Mouse (Mus musculus) forebrain, postnatal 0 days (tissue): ENCODE data around the gene Hsd3b1. TPM values are rescaled to one million over a fixed set of nuclear protein-coding genes. Genes with fewer than 3 reads are reported as not detected.

Experiments
- ATAC-seq: fragments of 200-750 bp; cut with Nextera tagmentation; 2 replicates; pipeline ENCODE4 v1.8.0; 2017; ENCODE audit warnings: mild to moderate bottlenecking, moderate library complexity
- DNase-seq: peaks from one replicate; pipeline ENCODE4 v3.0.0-alpha.2; 2015
- H3K27ac ChIP-seq: fragments of 300-500 bp; sonication (generic); 2 replicates; pipeline ENCODE4 v1.5.1; 2014; ENCODE audit warnings: low read depth, mild to moderate bottlenecking, antibody characterized with exemption, low read length, moderate library complexity, mixed read lengths
- H3K27me3 ChIP-seq: fragments of 300-500 bp; sonication (generic); 2 replicates; pipeline ENCODE4 v1.6.1; 2014; ENCODE audit warnings: mild to moderate bottlenecking, low read length, mixed read lengths; ENCODE audit not compliant: insufficient read depth
- H3K36me3 ChIP-seq: fragments of 300-500 bp; sonication (generic); 2 replicates; pipeline ENCODE4 v1.6.1; 2014; ENCODE audit warnings: mild to moderate bottlenecking, moderate library complexity; ENCODE audit not compliant: insufficient read depth
- H3K4me1 ChIP-seq: fragments of 300-500 bp; sonication (generic); 2 replicates; pipeline ENCODE4 v1.6.1; 2014; ENCODE audit warnings: antibody characterized with exemption; ENCODE audit not compliant: insufficient read depth
- H3K4me2 ChIP-seq: fragments of 300-500 bp; sonication (generic); 2 replicates; pipeline ENCODE4 v1.6.1; 2014; ENCODE audit warnings: low read depth, mild to moderate bottlenecking, moderate library complexity
- H3K4me3 ChIP-seq: fragments of 300-500 bp; sonication (generic); 2 replicates; pipeline ENCODE4 v1.5.1; 2014; ENCODE audit warnings: low read depth, low read length, mixed read lengths
- H3K9ac ChIP-seq: fragments of 300-500 bp; sonication (generic); 2 replicates; pipeline ENCODE4 v1.6.1; 2014; ENCODE audit warnings: mild to moderate bottlenecking
- H3K9me3 ChIP-seq: fragments of 300-500 bp; sonication (generic); 2 replicates; pipeline ENCODE4 v1.6.1; 2016; ENCODE audit warnings: low read length
- CTCF ChIP-seq: sonication (generic); IDR thresholded peaks from 2 replicates; pipeline ENCODE4 v1.5.1; 2016; ENCODE audit warnings: antibody characterized with exemption, control low read depth, low read depth
- WGBS: fragments of 180-500 bp; shearing (Covaris S2); extraction: QIAGEN DNeasy Blood & Tissue Kit; methylation state at CpG from one replicate; pipeline ENCODE4 v1.1.7; 2014; 5-methylcytosine and 5-hydroxymethylcytosine counted together
- polyA plus RNA-seq: library from polyadenylated mRNA; unstranded; fragments of >200 nt; fragmentation: Nextera tagmentation; extraction: Ambion mirVana; gene quantifications from 2 replicates; pipeline ENCODE4 v1.2.1, GENCODE M21; 2015
- total RNA-seq: library from RNA; depleted of rRNA; stranded (reverse); fragments of >200 nt; gene quantifications from 2 replicates; pipeline ENCODE4 v1.2.3, GENCODE M21; 2014; rRNA removed

Gene Hsd3b1
- not detected in 2 replicates for total RNA-seq
- polyA plus RNA-seq: not detected in 2 replicates

DNA sequence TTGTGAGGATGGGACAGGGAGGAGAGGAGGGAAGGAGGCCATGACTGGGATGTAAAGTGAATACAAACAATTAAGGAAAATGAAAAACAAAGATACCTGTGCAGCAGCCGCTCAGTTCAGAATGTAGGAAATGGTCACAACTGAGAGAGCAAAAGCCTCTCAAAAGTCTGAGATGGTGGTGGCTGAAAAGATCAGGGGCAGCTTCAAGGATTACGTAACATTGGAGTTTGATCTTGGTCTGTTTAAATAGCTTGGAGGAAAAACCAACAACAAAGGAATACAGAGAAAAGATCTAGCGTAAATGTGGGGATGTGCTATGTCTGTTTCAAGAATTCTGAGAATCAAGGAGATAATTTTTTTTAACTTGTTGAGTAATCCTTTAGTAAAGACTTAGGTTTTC, at the start of gene Hsd3b1:
Hsd3b1 (minus strand) TSS at position 219 of the 400 bp plus-strand sequence.
- TF ChIP-seq CTCF: no peak
- H3K27ac ChIP-seq: no peak within 1 kb of the TSS
- 88% methylated on average over 3 of the region's 3 CpGs for WGBS
- no peaks in the 10 kb centered on the region for H3K9me3 ChIP-seq
- ATAC-seq: no peak
- H3K4me2 ChIP-seq: no peak within 1 kb of the TSS
- no peaks in the 10 kb centered on the region for H3K27me3 ChIP-seq
- H3K36me3 ChIP-seq: no peaks in the 10 kb centered on the region
- no peak within 1 kb of the TSS for H3K4me3 ChIP-seq
- H3K9ac ChIP-seq: no peak within 1 kb of the TSS
- DNase-seq: no peak
- no peaks in the 10 kb centered on the region for H3K4me1 ChIP-seq

DNA sequence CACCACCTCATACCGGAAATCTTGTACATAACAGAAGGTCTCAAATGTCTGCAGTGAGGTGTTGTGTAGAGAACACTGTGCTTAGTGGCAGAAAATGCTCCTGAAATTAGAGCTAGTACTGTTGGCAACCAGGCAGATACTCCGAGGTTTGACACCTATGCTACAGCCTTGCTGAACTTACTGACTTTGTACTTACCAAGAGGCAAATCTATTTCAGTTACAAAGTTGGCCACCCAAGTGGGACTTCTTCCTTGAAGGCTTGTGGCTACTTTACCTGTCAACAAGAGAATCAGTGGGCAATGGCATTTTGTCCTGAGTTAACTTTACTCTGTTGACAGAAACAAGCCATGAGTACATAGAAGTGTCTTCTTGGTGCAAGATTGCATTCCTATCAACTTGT, 38.0 kb upstream of the Hsd3b1 start:
- no peak overlapping the region for H3K4me2 ChIP-seq
- TF ChIP-seq CTCF: no peak
- ATAC-seq (no peak), DNase-seq (no peak)
- H3K36me3 ChIP-seq: no peaks in the 10 kb centered on the region
- H3K27ac ChIP-seq: no peak overlapping the region
- no peak overlapping the region for H3K4me3 ChIP-seq
- H3K27me3 ChIP-seq: no peaks in the 10 kb centered on the region
- no peak overlapping the region for H3K9ac ChIP-seq
- 90% methylated on average over 2 of the region's 2 CpGs for WGBS
- H3K9me3 ChIP-seq: no peaks in the 10 kb centered on the region
- H3K4me1 ChIP-seq: no peaks in the 10 kb centered on the region

DNA sequence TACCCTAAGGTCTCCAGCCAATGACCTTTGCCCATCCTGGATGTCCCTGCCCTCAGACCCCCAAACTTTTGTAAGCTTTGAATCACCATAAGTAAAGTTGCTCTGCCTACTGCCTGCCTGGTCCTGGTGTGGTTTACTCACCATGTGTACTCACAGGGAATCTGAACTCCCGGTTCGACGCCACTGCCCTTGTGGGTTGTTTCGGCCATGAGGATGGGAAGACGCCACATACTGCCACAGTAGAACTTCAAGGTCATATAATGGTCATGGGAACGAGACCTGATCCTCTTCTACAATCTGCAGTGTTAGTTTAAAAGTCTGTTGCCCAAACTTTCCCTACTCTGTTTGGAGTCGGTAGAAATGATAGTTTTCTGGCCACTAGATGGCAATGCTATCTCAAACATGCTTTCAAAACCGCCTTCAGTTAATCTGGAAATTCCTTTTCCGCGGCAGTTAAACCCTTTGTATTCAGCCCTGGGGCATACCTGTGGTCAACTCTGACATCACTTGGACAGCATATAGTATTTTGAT, 35.5 kb upstream of the Hsd3b1 start:
- 48% methylated on average over 10 of the region's 10 CpGs for WGBS
- H3K36me3 ChIP-seq: no peaks in the 10 kb centered on the region
- H3K4me1 ChIP-seq: no peaks in the 10 kb centered on the region
- H3K4me3 ChIP-seq: no peak overlapping the region
- H3K4me2 ChIP-seq: peak overlapping the region; percentile 28; the same call in 1 of the 2 replicates
- DNase-seq: peak; percentile 76
- no peak overlapping the region for H3K9ac ChIP-seq
- no peaks in the 10 kb centered on the region for H3K27me3 ChIP-seq
- peak; percentile 82 for TF ChIP-seq CTCF
- no peak overlapping the region for H3K27ac ChIP-seq
- H3K9me3 ChIP-seq: no peaks in the 10 kb centered on the region
- ATAC-seq: peak; percentile 73

DNA sequence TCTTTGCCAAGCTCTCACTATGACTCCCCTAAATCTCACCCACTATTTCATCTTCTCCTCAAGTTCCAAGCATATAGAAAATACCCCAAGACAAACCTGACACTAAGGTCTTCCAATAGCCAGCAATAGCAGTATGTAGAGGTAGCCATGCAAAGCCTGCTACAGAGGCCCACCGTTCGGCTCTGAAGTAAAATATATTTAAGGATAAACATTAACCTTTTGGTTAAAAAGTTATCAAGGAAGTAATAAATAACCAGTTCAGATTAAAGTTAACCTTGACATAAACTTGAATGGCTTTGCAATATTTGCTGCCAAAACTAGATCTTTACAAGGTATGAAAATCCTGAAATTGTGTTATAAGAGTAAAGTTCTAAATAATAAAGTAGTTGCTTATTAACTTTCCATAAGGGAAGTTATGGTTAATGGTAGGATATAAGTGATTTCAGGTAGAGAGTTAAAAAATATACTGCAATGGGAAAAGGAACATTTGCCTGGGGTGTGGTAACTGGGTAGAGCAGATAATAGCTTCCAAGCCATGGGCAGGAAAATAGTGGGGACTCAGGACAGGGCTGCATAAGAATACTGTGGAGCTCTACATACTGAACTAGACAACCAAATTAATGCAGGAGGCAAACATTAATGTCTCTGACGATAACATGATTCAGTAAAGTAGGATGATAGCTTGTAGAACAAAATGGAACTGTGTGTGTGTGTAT, 33.6 kb upstream of the Hsd3b1 start, which contains the start of gene Hao2:
Hao2 (minus strand) TSS at position 183 of the 716 bp plus-strand sequence.
- no peak for DNase-seq
- no peak for TF ChIP-seq CTCF
- 90% methylated on average over 3 of the region's 3 CpGs for WGBS
- H3K4me3 ChIP-seq: no peak within 1 kb of the TSS
- H3K27ac ChIP-seq: no peak within 1 kb of the TSS
- no peaks in the 10 kb centered on the region for H3K9me3 ChIP-seq
- no peak within 1 kb of the TSS for H3K4me2 ChIP-seq
- ATAC-seq: no peak
- no peaks in the 10 kb centered on the region for H3K36me3 ChIP-seq
- H3K27me3 ChIP-seq: no peaks in the 10 kb centered on the region
- no peaks in the 10 kb centered on the region for H3K4me1 ChIP-seq
- H3K9ac ChIP-seq: no peak within 1 kb of the TSS

DNA sequence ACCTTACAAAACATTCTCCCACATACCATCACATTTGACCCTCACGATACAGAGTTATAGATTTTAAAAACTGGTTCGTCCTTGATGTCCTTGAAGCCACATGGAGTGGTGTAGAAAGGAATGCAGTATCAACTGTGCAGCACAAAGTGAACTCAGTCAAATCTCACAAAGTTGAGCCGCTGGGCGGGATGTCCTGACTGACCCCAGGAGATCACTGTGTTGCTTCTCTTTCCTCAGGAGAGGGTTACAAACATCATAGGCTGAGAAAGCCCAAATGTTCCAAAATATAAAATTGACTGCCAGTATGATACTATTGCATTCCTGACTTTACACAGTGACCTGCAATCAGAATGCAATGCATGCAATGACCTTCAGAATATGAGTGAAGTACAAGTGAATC, 30.8 kb upstream of the Hsd3b1 start:
- no peak overlapping the region for H3K4me3 ChIP-seq
- no peaks in the 10 kb centered on the region for H3K4me1 ChIP-seq
- no peaks in the 10 kb centered on the region for H3K9me3 ChIP-seq
- DNase-seq (no peak), ATAC-seq (no peak)
- no peaks in the 10 kb centered on the region for H3K36me3 ChIP-seq
- 88% methylated on average over 4 of the region's 4 CpGs for WGBS
- no peaks in the 10 kb centered on the region for H3K27me3 ChIP-seq
- no peak overlapping the region for H3K27ac ChIP-seq
- TF ChIP-seq CTCF: no peak
- H3K4me2 ChIP-seq: no peak overlapping the region
- no peak overlapping the region for H3K9ac ChIP-seq

DNA sequence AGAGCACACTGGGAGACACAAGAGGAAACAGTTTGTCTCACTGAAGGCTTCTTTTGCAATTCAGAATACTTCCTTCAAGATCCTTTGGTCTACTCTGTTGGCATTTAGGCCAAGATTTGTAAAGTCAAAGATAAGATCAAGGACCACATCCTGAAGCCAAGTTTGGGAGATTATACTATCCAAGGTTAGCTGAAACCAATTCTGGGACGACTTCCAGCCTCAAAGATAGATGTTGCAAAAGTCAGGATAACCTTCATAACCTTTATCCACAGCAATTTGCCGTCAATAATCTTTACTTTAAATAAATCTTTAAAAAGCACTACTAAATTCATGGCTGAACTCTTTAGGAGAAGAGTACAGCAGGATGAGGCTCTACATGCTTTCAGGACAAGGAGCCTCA, 28.6 kb upstream of the Hsd3b1 start:
- Histone ChIP-seq H3K4me3 (no peak overlapping the region), H3K9ac (no peak overlapping the region), H3K4me2 (no peak overlapping the region), H3K36me3 (no peaks in the 10 kb centered on the region), H3K27ac (no peak overlapping the region), H3K4me1 (no peaks in the 10 kb centered on the region), H3K27me3 (no peaks in the 10 kb centered on the region), H3K9me3 (no peaks in the 10 kb centered on the region)
- TF ChIP-seq CTCF: no peak
- DNase-seq (no peak), ATAC-seq (no peak)
- 78% methylated on average over 2 of the region's 2 CpGs for WGBS

DNA sequence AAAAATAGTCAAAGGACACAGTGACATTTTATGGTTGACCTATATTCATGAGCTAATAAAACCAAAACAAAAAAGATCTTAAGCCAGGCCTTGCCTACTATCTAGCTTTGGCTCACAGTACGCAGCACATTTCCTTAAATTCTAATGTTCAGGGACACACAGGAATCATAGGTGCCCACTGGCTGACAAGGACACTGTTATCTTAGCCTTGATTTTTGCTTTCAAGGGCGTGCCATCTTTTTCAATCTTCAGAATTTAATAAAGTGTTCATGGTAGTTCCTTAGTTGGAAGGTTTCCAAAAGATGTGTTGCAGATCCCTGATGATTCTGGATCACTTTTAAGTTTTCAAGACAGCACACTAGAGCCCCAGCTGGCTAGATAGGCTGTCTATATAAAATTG, 21.2 kb upstream of the Hsd3b1 start:
- ATAC-seq (no peak), DNase-seq (no peak)
- Histone ChIP-seq H3K36me3 (no peaks in the 10 kb centered on the region), H3K27me3 (no peaks in the 10 kb centered on the region), H3K27ac (no peak overlapping the region), H3K4me3 (no peak overlapping the region), H3K9me3 (no peaks in the 10 kb centered on the region), H3K4me1 (no peaks in the 10 kb centered on the region), H3K9ac (no peak overlapping the region), H3K4me2 (no peak overlapping the region)
- WGBS: 90% methylated on average over 2 of the region's 2 CpGs
- no peak for TF ChIP-seq CTCF
